Mouse (Mus musculus): Measurements from ENCODE around the gene Ar.

The Ar gene

DNA sequence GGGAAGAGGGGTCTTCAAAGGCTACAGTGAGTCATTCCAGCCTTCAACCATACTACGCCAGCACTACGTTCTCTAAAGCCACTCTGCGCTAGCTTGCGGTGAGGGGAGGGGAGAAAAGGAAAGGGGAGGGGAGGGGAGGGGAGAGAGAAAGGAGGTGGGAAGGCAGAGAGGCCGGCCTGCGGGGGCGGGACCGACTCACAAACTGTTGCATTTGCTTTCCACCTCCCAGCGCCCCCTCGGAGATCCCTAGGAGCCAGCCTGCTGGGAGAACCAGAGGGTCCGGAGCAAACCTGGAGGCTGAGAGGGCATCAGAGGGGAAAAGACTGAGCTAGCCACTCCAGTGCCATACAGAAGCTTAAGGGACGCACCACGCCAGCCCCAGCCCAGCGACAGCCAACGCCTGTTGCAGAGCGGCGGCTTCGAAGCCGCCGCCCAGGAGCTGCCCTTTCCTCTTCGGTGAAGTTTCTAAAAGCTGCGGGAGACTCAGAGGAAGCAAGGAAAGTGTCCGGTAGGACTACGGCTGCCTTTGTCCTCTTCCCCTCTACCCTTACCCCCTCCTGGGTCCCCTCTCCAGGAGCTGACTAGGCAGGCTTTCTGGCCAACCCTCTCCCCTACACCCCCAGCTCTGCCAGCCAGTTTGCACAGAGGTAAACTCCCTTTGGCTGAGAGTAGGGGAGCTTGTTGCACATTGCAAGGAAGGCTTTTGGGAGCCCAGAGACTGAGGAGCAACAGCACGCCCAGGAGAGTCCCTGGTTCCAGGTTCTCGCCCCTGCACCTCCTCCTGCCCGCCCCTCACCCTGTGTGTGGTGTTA is at the start of gene Ar:
Gene Ar (plus strand): TSS at position 239 of the 812 bp plus-strand sequence.
- no peak for DNase-seq (ENCODE audit: low spot score)

GRCm38 (mm10) chrX:98149724-98150392 is 1.3 kb downstream of the Ar start:
- no peak for DNase-seq (ENCODE audit: low spot score)

DNA sequence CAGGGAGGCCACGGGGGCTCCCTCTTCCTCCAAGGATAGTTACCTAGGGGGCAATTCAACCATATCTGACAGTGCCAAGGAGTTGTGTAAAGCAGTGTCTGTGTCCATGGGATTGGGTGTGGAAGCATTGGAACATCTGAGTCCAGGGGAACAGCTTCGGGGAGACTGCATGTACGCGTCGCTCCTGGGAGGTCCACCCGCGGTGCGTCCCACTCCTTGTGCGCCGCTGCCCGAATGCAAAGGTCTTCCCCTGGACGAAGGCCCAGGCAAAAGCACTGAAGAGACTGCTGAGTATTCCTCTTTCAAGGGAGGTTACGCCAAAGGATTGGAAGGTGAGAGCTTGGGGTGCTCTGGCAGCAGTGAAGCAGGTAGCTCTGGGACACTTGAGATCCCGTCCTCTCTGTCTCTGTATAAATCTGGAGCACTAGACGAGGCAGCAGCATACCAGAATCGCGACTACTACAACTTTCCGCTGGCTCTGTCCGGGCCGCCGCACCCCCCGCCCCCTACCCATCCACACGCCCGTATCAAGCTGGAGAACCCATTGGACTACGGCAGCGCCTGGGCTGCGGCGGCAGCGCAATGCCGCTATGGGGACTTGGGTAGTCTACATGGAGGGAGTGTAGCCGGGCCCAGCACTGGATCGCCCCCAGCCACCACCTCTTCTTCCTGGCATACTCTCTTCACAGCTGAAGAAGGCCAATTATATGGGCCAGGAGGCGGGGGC is 2.0 kb downstream of the Ar start:
- no peak for DNase-seq (ENCODE audit: low spot score)

DNA sequence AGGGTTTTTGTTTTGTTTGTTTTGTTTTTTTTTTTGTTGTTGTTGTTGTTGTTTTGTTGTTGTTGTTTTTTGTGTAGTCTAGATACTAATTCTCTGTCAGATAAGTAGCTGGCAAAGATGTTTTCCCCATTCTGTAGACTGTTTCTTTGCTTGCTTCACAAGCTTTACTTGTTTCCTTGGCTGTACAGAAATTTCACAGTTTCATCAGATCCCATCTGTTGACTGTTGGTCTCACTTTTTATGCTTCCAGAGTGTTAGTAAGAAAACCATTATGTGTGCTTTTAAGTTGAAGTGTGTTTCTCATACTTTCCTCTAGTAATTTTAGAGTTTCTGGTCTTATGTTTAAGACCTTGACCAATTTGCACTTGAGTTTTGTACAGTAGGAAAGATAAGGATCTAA is 41.2 kb downstream of the Ar start:
- no peak for DNase-seq (ENCODE audit: low spot score)

GRCm38 (mm10) chrX:98205766-98206165 is 57.2 kb downstream of the Ar start:
- no peak for DNase-seq (ENCODE audit: low spot score)

DNA sequence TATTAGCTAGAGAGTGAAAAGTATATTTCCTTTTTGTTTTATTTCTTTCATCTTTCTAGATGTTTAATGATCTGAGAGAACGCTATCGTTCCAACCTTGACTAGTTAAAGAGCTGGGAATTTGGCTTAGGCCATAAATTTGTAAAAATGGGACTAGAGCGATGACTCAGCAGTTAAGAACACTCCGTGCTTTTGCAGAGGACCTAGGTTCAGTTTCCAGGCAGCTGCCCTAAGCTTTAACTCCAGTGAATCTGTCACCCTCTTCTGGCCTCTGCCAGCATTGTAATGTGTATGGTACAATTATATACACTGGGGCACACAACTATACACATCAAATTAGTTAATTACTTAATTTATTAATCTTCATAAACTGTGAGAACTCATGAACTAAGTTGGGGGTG is 58.6 kb downstream of the Ar start:
- DNase-seq (ENCODE audit: low spot score), result no peak

- DNase-seq (ENCODE audit: low spot score), result no peak
Measured at GRCm38 (mm10) chrX:98216103-98216502, 67.5 kb downstream of the Ar start.

DNA sequence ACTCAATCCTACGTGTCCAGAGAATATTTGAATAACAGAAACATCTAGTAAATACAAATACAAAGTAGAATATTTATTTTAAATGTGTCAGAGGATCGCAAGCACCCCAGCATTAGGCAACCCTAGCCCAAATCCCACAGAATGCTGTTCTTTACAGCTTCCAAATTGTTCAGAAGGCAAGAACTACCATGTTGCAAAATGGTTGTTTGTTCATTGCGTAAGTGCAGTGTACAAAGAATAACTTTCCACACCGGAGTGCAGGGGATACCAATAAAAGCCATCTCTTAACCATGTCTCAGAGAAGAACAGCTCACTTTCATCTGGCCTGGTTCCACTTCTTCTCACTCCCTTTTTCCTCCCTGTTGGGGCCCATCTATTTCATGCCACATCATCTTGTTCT is 90.4 kb downstream of the Ar start:
- no peak for DNase-seq (ENCODE audit: low spot score)

- peak; percentile 2 for DNase-seq (ENCODE audit: low spot score)
Measured at GRCm38 (mm10) chrX:98245108-98245507, 96.5 kb downstream of the Ar start.

GRCm38 (mm10) chrX:98248363-98248762 is 99.8 kb downstream of the Ar start:
- DNase-seq (ENCODE audit: low spot score), result no peak

- DNase-seq (ENCODE audit: low spot score), result no peak
Measured at GRCm38 (mm10) chrX:98259620-98260019, 111.1 kb downstream of the Ar start.

DNA sequence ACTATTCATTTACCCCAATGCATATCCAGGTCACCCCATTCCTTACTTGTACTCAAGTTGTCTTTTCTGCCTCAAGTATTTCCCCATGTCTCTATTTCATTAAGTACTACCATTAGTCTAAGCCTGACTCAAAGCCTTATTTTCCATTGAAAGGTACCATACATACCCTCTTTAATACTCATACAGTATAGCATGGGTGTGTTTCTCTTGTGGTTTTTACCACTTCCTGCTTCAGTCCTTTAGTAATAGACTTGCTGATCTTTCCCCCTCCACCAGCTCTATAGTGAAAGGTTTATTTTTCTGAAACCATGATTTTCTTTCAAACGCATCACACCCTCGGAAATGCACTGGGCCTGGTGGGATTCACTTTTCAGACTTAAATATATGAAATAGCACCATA is 117.2 kb downstream of the Ar start:
- no peak for DNase-seq (ENCODE audit: low spot score)

DNA sequence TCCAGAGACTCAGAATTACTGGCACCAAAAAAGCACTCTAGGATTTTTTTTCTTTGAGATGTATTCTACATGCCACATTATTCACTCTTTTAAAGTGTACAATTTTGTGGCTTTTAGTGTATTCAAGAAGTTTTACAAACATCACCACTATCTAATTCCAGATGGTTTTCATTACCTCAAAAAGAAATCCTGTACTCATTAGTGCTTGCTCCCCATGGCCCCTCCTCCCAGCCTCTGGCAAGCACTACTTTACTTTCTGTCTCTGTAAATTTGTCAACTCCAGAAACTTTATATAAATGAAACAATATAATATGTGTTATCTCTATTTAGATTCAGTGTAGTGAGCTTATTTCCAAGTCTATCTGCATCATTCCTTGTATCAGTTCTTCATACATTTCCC is 122.8 kb downstream of the Ar start:
- DNase-seq (ENCODE audit: low spot score), result no peak

GRCm38 (mm10) chrX:98291763-98292162 is 143.2 kb downstream of the Ar start:
- DNase-seq (ENCODE audit: low spot score), result no peak

- DNase-seq (ENCODE audit: low spot score), result no peak
Measured at GRCm38 (mm10) chrX:98300685-98301084, 152.1 kb downstream of the Ar start.

GRCm38 (mm10) chrX:98301924-98302323 is 153.4 kb downstream of the Ar start:
- DNase-seq (ENCODE audit: low spot score), result no peak

DNA sequence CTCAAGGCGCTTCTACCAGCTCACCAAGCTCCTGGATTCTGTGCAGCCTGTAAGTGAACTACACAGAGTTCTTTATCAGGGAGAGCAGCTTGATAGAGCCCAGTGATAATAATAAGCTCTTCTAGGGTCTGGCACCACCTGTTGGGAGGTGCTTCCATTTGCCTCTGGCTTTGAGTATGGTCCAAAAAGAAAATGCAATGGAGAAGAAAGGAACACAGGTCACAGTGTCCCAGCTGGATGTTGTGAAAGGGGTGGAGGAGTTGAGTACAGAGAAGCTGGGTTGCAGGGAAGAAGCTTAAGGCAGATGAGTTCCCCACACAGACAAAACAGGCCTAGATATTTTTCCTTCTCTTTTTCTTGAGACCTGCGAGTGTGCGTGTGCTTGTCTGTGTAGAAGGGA is 167.4 kb downstream of the Ar start:
- no peak for DNase-seq (ENCODE audit: low spot score)

GRCm38 (mm10) chrX:98317483-98317882 is 168.9 kb downstream of the Ar start:
- DNase-seq (ENCODE audit: low spot score), result no peak

- no peak for DNase-seq (ENCODE audit: low spot score)
Measured at GRCm38 (mm10) chrX:98323105-98323504, 174.5 kb downstream of the Ar start.

DNA sequence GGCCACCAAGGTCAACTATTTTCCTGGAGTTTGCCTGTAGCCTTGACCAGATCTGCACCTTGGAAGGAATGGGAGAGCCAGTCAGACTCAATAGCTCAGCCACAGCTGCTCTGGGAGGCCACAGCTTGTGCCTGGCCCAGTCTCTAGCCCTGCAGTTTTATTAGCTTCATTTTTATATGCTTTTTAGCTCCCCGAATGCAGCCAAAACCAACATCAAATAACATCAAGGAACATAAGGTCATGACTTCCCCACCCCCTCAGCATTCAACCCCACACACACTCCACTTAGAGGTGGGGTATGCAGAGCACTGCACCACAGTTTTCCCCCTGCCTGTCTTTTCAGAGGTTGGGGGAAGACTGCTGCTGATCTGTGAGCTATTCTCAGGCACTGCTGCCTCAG is 198.9 kb downstream of the Ar start:
- DNase-seq (ENCODE audit: low spot score), result no peak

- DNase-seq (ENCODE audit: low spot score), result peak; percentile 2
Measured at GRCm38 (mm10) chrX:98348036-98348435, 199.5 kb downstream of the Ar start.

Data from layer of hippocampus, adult 11-12 months (tissue).